Mouse (Mus musculus) bone marrow macrophage, adult 2 months (primary cell): ENCODE data around the gene Adamts7.

Source experiments
- CTCF ChIP-seq: IDR thresholded peaks from 2 replicates; pipeline ENCODE4 v1.5.1; 2012; ENCODE audit warnings: low read depth, mild to moderate bottlenecking, low read length, moderate library complexity
- POLR2A ChIP-seq: IDR thresholded peaks from 2 replicates; pipeline ENCODE4 v1.6.1; 2012; ENCODE audit warnings: mild to moderate bottlenecking, low read depth, low read length, borderline replicate concordance

DNA sequence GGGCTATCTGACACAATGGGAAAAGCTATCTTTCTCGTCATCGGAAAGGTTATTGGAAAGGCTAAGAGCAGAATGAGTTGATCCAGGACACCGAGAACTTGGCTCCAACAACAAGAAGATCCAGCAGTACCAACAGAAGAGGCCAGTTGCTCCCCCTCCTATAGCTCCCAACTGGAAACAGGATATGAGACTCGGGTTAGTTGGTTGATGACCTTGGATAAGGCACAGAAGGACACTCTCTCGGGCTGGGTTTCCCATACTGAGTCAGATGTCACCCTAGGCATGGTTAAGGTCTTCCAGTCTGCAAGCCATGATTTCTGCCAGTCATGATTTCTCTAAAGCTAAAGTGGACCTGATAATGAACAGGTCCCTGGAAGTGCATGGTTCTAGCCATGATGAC lies 71.9 kb downstream of the Adamts7 start:
- TF ChIP-seq CTCF (no peak), POLR2A (no peak)
